Mouse (Mus musculus) R1 (cell line): ENCODE results near the gene Arhgef33.
A peak's percentile ranks its signal among the peaks of the same experiment; 100 is the strongest.
"Not testable (repeated sequence)": the region's sequence is repeated elsewhere in the genome, so short reads cannot be mapped to it uniquely, and the experiment has no call there.

Source experiments
- DNase-seq: peaks from one replicate; pipeline ENCODE4 v3.0.0-alpha.2; 2018; ENCODE audit warnings: low read depth, low spot score

Arhgef33 gene

GRCm38 (mm10) chr17:80345277-80345676, 38.1 kb downstream of the Arhgef33 start:
- peak; percentile 66 for DNase-seq

GRCm38 (mm10) chr17:80346591-80347125, 39.5 kb downstream of the Arhgef33 start:
- no peak for DNase-seq

- no peak for DNase-seq
Measured at GRCm38 (mm10) chr17:80347234-80347633, 40.0 kb downstream of the Arhgef33 start.

- no peak for DNase-seq
Measured at GRCm38 (mm10) chr17:80360245-80360644, 53.0 kb downstream of the Arhgef33 start.

- DNase-seq, result no peak
Measured at GRCm38 (mm10) chr17:80367276-80367675, 60.1 kb downstream of the Arhgef33 start.

GRCm38 (mm10) chr17:80368606-80369005, 61.4 kb downstream of the Arhgef33 start:
- no peak for DNase-seq

GRCm38 (mm10) chr17:80372989-80373725, 66.0 kb downstream of the Arhgef33 start, which contains the start of gene Gm10190:
Gm10190 (minus strand) TSS chr17:80373541.
- peak; percentile 88 for DNase-seq

GRCm38 (mm10) chr17:80373726-80374096, 66.5 kb downstream of the Arhgef33 start:
- peak; percentile 67 for DNase-seq

- not testable (repeated sequence) for DNase-seq
Measured at GRCm38 (mm10) chr17:80378386-80378785, 71.2 kb downstream of the Arhgef33 start.

- DNase-seq, result no peak
Measured at GRCm38 (mm10) chr17:80385671-80386070, 78.5 kb downstream of the Arhgef33 start.

GRCm38 (mm10) chr17:80390024-80390423, 82.8 kb downstream of the Arhgef33 start:
- no peak for DNase-seq

GRCm38 (mm10) chr17:80391423-80392403, 84.5 kb downstream of the Arhgef33 start:
- peak; percentile 66 for DNase-seq

- DNase-seq, result no peak
Measured at GRCm38 (mm10) chr17:80398243-80398642, 91.0 kb downstream of the Arhgef33 start.

- DNase-seq, result peak; percentile 42
Measured at GRCm38 (mm10) chr17:80411182-80411581, 104.0 kb downstream of the Arhgef33 start.

- peak; percentile 36 for DNase-seq
Measured at GRCm38 (mm10) chr17:80418572-80419210, 111.5 kb downstream of the Arhgef33 start.

- DNase-seq, result no peak
Measured at GRCm38 (mm10) chr17:80420998-80421397, 113.8 kb downstream of the Arhgef33 start.

GRCm38 (mm10) chr17:80426171-80426570, 119.0 kb downstream of the Arhgef33 start:
- no peak for DNase-seq

- DNase-seq, result no peak
Measured at GRCm38 (mm10) chr17:80426901-80427300, 119.7 kb downstream of the Arhgef33 start.

- DNase-seq, result no peak
Measured at GRCm38 (mm10) chr17:80427966-80428365, 120.8 kb downstream of the Arhgef33 start.

- no peak for DNase-seq
Measured at GRCm38 (mm10) chr17:80431997-80432396, 124.8 kb downstream of the Arhgef33 start.

GRCm38 (mm10) chr17:80434430-80434829, 127.2 kb downstream of the Arhgef33 start:
- no peak for DNase-seq

- no peak for DNase-seq
Measured at GRCm38 (mm10) chr17:80435680-80436079, 128.5 kb downstream of the Arhgef33 start.
